Mouse (Mus musculus): ENCODE measurements around the gene Slc25a33. TPM values are rescaled to one million over a fixed set of nuclear protein-coding genes. Genes with fewer than 3 reads are reported as not detected.

Gene Slc25a33
- polyA plus RNA-seq, 1 experiment from 2014 or later = 24.9 TPM

DNA sequence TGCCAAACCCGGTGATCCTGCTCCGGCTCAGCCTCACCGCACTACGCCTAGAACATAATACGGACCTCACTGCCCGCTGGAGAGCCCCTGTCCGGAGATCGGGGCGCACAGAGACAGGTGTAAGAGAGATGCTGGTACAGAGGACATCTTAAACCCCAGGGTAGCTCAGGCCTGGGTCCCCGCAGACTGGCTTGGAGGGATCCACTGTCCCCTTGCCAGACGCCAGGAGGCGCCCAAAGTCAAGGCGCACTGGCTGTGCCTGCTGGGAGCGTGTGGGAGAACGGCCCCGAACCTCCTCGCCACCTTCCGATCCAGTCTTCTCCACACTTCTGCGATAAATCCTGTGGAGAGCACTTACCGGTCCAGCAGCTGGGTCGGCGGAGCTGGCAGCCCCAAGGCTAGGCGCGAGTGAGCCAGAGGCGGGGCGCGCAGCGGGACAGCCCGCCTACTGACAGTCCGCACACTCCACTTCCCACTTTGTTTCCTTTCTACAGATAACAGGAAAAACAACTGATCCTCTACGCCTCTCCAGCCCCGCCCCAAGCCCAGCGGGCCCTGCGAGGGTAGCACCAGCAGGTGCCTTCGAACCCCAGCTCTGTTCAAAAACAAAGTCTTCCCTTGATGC lies 75.8 kb downstream of the Slc25a33 start:
- no peaks in the 10 kb centered on the region for H3K36me3 ChIP-seq
- H3K27ac ChIP-seq = no peak overlapping the region
- H3K4me2 ChIP-seq (replicated peaks) = peak overlapping the region; percentile 78
- peaks cover 15% of the 10 kb centered on the region for H3K4me1 ChIP-seq
- ATAC-seq (ENCODE audit: low FRiP score, low read depth) = peak; percentile 78
- peaks cover 33% of the 10 kb centered on the region for H3K27me3 ChIP-seq (replicated peaks)
- H3K4me3 ChIP-seq = peak overlapping the region; percentile 44
- WGBS = 2% methylated on average over 35 of the region's 35 CpGs
- H3K9ac ChIP-seq = peak overlapping the region; percentile 50
- no peaks in the 10 kb centered on the region for H3K9me3 ChIP-seq

DNA sequence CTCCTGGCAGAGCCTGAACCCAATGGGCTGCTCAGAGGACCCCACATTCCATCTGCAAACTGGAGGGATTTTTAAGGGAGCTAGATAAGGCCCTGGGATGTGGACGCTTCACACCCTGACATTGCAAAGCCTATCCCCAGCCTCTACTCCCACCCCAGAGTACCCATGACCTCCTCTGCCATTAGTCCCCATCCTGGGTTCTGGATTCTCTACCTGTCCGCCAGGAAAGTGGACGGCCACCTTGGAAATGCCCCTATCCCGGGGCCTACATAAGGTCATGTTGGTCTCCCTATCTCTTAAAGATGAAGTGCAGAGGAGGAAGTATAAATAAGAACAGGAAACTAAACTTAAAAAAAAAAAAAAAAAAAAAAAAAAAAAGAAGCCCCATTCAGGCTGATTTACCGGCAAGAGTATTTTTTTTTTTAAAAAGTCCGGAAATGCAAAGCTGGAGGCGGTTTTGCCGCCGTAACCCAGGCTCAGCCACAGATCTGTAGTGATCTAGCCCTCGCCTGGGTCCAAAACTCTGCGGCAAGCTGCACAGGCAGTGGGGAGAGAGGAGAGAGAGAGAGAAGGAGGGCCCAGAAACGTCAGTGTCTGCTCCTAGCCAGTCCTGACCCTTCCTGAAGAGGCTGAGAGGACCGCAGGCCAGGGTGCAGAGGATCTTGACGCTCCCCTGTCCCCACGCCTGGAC lies 76.4 kb downstream of the Slc25a33 start:
- Histone ChIP-seq H3K36me3 (no peaks in the 10 kb centered on the region), H3K27me3 (replicated peaks) (peaks cover 33% of the 10 kb centered on the region), H3K4me2 (replicated peaks) (peak overlapping the region; percentile 78), H3K4me1 (peaks cover 15% of the 10 kb centered on the region), H3K9ac (peak overlapping the region; percentile 50; the same call in 1 of the 2 replicates), H3K9me3 (no peaks in the 10 kb centered on the region), H3K4me3 (peak overlapping the region; percentile 44), H3K27ac (no peak overlapping the region)
- 26% methylated on average over 15 of the region's 15 CpGs for WGBS
- no peak for ATAC-seq (ENCODE audit: low FRiP score, low read depth)

DNA sequence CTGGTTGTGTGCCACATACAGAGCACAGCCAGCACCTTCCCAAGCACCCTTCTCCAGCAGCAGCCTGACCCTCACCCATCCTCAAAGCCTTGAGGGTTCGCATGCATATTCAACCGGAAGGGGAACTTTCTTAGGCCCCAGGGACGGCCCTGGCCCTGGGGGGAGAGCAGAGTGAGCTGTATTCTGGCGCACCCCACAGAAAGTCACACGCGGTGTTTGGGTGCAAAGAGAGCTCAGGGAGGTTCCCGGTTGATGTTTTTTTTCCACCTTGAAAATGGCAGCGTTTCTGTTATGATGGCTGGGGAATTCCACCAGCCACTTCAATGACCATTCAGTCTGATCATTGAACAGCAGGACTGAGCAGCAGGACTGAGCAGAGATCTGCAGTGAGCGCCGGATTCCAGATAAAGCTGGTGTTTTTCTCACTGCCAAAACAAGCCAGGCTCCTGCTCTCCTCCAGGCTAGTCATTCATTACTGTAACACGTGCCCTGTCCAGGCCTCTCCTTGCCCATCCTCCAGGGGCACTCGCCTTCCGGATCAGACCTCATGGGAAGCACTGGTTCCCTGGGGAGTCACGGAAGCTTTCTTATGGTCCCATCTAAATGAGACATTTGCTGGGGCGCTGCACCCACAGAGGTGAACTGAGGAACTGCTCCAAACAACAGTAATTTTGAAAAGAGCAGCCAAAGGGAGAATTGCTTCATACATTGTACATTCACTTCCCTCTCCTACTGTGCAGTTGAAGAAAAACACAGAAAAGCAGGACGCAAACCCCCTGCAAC lies 77.7 kb downstream of the Slc25a33 start:
- Histone ChIP-seq H3K36me3 (no peaks in the 10 kb centered on the region), H3K27ac (no peak overlapping the region), H3K4me3 (no peak overlapping the region), H3K4me1 (peaks cover 15% of the 10 kb centered on the region), H3K27me3 (replicated peaks) (peaks cover 33% of the 10 kb centered on the region), H3K9me3 (no peaks in the 10 kb centered on the region), H3K4me2 (replicated peaks) (no peak overlapping the region), H3K9ac (no peak overlapping the region)
- ATAC-seq (ENCODE audit: low FRiP score, low read depth) = no peak
- 40% methylated on average over 16 of the region's 16 CpGs for WGBS

Small RNAs within 50 kb of the gene (microRNA-seq; reads per million reads assigned to microRNA genes)
- not detected for gene Gm47301

Other genes with a start within 250 kb of the Slc25a33 start
- gene Clstn1, start 187.8 kb downstream of the Slc25a33 start, polyA plus RNA-seq (2016; fragmentation: Nextera tagmentation; extraction: Ambion mirVana) = 133 and 138 TPM in 2 replicates
- 20.7 and 22.9 TPM in 2 replicates for gene Pik3cd, start 71.7 kb downstream of the Slc25a33 start, polyA plus RNA-seq (2016; fragmentation: Nextera tagmentation; extraction: Ambion mirVana)
- gene Tmem201, start 36.2 kb downstream of the Slc25a33 start, polyA plus RNA-seq (2016; fragmentation: Nextera tagmentation; extraction: Ambion mirVana) = 41.4 and 42.3 TPM in 2 replicates
- 17.3 and 19.1 TPM in 2 replicates for gene Spsb1, start 180.8 kb upstream of the Slc25a33 start, polyA plus RNA-seq (2016; fragmentation: Nextera tagmentation; extraction: Ambion mirVana)
- 3.3 and 4.0 TPM in 2 replicates for gene H6pd, start 234.7 kb upstream of the Slc25a33 start, polyA plus RNA-seq (2016; fragmentation: Nextera tagmentation; extraction: Ambion mirVana)

Measured in neural tube, embryonic 12.5 days (tissue).